Mouse (Mus musculus): ENCODE measurements around the gene AC141477.1.

The AC141477.1 gene

GRCm38 (mm10) chr10:76440281-76440680 lies at the start of gene AC141477.1:
AC141477.1 (minus strand) TSS chr10:76440444.
- no peak for DNase-seq

GRCm38 (mm10) chr10:76489205-76489604 lies 49.0 kb upstream of the AC141477.1 start:
- DNase-seq, result no peak

DNA sequence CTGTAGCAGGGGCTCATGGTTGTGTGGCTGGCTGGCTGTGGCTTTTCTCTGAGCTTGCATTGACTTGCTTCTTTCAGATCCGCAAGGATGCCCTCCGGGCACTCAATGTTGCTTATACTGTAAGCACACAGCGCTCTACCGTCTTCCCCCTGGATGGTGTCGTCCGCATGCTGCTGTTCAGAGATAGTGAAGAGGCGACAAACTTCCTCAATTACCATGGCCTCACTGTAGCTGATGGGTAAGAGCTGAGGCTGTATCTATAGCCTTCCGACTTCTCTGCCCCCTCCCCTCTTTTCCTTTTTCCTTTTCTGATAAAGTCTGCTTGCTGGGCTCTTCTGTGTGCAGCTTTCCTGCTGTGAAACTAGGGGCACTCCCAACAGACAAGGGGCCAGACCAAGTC lies 48.0 kb upstream of the AC141477.1 start:
- DNase-seq, result no peak

- DNase-seq, result no peak
Observed at GRCm38 (mm10) chr10:76486302-76486701, 46.1 kb upstream of the AC141477.1 start.

- DNase-seq, result no peak
Observed at GRCm38 (mm10) chr10:76481480-76481879, 41.2 kb upstream of the AC141477.1 start.

DNA sequence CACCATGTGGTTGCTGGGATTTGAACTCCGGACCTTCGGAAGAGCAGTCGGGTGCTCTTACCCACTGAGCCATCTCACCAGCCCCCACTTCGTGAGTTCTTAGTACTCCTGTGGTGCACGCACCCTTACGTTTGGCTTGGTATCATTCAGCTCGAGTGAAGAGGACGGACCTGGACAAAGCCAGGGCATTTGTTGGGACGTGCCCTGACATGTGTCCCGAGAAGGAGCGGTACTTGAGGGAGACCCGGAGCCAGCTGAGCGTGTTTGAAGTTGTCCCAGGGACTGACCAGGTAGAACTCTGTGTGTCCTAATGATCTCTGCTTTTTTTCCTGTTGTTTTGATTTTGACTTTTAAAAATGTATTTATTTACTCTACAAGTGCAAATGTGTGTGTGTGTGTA lies 40.6 kb upstream of the AC141477.1 start:
- DNase-seq, result no peak

DNA sequence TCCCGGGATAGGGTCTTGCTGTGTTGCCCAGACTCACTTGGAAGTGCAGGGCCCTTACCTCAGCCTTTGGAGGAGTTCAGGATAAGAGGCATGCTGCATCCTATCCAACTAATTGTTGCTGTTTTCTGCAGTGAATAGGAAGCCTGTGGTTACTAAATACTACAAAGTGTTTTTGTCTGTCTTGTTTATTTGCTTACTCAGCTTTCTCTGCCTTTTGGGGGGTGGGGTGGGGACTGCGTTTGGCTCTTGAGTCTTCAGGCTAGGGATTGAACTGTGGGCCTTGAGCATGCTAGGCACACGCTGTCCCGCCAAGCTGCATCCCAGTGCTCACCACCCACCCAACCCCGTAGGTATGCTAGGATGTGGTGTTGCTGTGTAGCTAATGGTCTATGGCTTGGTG lies 33.5 kb upstream of the AC141477.1 start:
- no peak for DNase-seq

DNA sequence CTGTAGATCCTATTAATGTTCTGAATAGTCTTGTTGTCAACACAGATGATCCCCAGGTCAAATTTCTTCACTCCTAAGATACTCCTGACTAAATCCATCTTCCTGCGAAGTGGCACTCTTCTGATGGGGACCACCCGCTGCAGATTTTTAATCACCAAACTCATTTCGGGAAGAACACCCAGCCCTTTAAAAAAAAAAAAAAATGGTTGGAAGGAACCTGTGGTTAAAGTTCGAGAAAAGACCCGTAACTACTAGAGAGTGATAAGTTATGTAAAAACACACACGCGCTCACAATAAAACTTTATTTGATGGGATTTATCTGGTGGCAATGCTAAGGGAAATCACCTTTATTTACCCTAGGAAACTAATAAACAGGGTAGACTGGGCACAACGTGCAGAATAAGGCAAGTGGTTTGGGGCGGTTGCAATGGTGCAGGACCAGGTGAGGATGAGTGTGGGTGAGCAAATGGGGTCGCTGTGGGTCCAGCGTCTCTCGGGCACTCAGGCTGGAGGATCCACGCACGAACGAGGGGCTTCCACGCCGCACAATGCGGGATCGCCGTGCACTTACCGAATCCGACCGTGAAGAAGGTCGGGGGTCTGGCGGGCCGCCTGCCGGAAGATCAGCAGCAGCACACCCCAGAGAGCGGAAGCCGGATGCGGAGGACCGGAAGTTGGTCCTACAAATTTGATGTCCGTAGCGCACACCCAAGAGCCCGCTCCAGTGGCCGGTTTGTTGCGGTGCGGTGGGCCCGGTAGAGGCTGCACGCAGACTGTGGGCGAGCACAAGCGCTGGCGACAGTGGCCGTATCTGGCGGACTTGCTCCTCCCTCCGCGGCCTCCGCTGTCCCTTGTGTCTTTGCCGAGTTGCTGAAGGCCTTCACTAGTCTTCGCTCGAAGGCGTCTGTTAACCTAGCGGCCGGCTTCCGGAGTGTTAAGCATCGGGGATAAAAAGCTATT lies 28.2 kb upstream of the AC141477.1 start, which contains the start of the genes Mcm3ap and Ybey:
Gene Mcm3ap (plus strand): TSS at position 725 of the 960 bp plus-strand sequence.
Gene Ybey (minus strand): TSS at position 912 of the 960 bp plus-strand sequence.
- peak; percentile 91 for DNase-seq

GRCm38 (mm10) chr10:76462721-76463120 lies 22.5 kb upstream of the AC141477.1 start:
- DNase-seq, result no peak

GRCm38 (mm10) chr10:76462312-76462711 lies 22.1 kb upstream of the AC141477.1 start:
- no peak for DNase-seq

GRCm38 (mm10) chr10:76461255-76461654 lies 21.0 kb upstream of the AC141477.1 start:
- DNase-seq, result no peak

DNA sequence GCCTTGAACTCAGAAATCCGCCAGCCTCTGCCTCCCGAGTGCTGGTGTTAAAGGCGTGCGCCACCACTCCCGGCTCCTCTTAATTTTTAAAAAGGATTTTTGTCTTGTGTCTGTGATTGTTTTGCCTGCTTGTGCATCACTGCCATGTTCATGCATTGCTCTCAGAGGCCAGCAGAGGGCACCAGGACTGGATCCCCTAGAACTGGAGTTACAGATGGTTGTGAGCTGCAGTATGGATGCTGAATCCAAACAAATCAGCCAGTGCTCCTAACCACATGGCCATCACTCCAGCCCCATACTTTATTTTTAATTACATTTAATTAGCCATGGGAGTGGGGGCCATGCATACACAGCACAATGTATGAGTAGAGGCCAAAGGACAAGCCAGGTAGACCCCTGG lies 15.0 kb upstream of the AC141477.1 start:
- peak; percentile 55 for DNase-seq

DNA sequence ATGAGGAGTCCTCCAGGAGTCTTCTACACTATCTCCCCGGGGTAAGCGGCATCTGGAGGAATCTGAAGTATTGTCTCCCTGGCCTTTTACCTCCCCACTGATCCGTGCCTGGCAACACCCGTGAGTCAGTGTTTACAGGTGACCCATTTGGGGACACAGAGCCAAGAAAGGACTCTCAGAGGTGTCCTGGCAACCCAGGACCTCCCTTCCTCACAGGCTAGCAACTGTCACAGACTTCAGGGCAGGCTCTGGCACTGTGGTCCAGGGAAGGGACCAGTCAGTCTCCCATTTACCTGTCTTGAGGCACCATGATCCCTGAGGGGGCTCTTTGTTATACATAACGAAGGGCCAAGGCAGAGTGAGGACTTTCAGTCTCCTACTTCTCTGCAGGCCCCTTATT lies 8.6 kb upstream of the AC141477.1 start, which contains the start of gene 2610028H24Rik:
Gene 2610028H24Rik (plus strand): TSS at position 231 of the 400 bp plus-strand sequence.
- no peak for DNase-seq

DNA sequence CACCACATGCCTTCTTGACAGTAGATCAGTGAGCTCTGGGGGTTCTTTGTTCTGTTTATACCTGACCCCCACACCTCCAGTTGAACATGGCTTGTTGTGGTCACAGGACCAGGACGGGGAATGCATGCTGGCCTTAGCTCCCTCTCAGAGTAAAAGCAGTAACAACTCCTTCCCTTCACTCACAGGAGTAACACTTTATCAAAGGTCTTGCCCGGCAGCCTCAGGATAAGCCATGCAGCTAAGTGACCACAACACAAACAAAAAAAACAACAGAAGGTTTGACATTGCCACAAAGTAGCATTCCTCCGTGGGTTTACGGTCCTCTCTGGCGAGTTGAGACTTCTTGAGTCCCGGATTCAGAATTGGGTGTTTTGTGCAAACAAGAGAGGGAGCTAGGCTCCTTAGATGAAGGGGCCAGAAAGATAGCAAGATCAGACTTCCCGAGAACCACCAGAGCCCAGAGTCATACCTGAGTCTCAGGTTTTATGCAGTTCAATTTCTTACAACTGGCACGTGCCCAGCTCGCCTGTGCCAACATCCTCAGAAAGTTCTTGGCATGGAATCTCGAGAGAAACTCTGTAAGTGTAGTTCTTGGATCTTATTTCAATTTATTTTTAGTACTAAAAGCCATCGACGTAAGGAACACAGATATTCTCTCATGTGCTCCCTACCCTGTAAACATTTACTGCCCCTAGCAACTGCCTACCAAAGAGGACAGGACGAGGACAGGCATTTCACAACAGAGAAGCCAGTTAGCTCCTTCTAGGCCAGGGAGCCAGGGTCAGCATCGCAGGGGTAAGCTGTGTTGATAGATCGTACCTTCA lies 7.4 kb upstream of the AC141477.1 start:
- no peak for DNase-seq

- peak; percentile 62 for DNase-seq
Observed at GRCm38 (mm10) chr10:76445996-76446681, 5.9 kb upstream of the AC141477.1 start.

DNA sequence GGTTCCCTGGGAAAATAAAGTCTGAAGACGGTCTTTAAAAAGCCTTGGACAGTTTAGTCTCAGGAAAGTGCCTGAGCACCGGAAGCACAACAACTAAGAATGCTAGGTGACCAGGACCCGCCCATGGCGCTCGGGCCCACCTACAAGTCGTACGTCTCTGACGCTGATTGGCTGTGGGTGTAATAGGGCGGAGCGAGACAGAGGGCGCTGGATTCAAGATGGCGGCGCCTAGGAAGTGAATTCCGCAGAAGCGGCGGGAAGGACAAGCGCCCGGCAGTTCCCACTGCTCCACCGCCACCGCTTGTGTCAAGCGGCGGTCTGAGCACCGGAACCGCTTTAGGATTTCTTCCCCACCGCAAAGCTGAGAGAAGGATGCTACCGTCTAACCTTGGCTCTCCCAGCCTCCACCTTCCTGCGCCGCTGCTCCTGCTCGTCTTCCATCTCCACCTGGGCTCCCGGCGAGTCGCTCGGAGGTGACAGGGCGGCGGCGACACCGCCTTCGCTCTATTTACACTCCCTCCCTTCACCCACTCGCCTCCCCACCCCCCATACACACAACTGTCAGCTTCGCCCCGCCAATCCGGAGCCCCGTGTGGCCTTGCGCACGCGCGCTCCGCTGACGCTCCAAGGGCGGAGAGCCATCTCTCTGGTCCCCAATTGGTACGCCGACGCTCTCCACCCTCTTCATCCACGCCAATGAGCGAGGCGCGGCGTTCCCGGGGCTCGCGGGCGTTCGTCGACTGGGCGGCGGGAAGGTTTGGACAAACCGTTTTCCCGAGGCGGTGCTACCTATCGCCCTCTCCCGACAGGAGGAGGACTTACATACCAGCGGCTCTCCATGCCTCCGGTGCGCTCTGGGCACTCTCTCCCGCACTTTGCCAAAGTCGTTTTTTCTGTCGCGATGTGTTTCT lies 2.2 kb upstream of the AC141477.1 start, which contains the start of gene Pcnt:
Gene Pcnt (minus strand): TSS at position 609 of the 911 bp plus-strand sequence.
- peak; percentile 98 for DNase-seq

DNA sequence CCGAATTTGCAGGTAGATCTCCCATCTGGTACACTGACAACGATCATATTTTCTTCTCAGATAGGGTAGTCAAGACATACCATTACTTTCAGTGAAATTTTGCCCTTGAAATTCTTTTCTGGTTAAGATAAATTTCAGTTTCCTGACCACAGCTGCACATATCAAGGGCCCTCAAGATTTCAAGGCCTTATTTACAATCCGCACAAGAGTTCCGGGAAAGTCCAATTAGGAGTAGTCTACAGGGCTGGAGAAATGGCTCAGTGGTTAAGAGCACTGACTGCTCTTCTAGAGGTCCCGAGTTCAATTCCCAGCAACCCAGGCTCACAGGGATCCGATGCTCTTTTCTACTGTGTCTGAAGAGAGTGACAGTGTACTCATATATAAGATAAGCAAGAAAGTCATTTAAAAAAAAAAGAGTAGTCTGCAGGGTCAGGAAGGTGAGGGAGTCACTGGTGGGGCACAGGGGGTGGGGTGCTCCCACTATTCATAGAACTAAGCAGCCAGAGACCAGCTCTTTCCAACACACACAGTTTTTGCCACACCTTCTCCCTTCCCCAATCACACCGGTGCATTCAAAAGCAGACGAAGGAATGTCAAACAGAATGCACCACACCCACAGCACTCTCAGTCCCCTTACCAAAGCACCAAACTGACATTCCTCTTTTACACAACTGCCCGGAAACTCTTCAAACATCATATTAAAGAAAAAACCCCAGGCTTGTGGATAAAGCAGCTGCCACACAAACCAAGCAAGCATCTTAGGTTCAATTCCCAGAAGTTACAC lies 945 bp downstream of the AC141477.1 start:
- no peak for DNase-seq

- DNase-seq, result no peak
Observed at GRCm38 (mm10) chr10:76433925-76434324, 6.3 kb downstream of the AC141477.1 start.

- DNase-seq, result no peak
Observed at GRCm38 (mm10) chr10:76425674-76426073, 14.6 kb downstream of the AC141477.1 start.

DNA sequence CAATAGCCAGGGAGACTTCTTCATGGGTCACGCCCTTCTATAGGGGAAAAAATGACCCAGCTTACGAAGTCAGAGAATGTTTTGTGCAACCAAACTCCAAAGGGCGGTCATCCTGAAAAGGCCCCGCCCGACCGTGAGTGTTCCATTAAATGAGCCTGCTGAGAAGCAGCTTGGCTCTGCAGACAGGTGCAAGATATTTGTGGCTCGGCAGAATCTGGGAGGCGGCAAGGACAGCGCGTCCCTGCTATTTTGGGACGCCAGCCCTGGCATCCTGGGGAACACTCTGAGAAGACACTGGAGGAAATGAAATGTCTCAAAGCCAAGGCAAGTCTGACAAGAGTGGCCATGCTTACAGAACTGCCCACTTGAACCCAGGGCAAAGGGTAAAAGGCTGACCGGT lies 23.4 kb downstream of the AC141477.1 start:
- no peak for DNase-seq

- no peak for DNase-seq
Observed at GRCm38 (mm10) chr10:76408520-76408919, 31.7 kb downstream of the AC141477.1 start.

Measured in kidney, postnatal 14 days (tissue).